Mouse (Mus musculus): ENCODE data around the gene Flywch2.
"Not testable (repeated sequence)": the region's sequence is repeated elsewhere in the genome, so short reads cannot be mapped to it uniquely, and the experiment has no call there.

Gene Flywch2

DNA sequence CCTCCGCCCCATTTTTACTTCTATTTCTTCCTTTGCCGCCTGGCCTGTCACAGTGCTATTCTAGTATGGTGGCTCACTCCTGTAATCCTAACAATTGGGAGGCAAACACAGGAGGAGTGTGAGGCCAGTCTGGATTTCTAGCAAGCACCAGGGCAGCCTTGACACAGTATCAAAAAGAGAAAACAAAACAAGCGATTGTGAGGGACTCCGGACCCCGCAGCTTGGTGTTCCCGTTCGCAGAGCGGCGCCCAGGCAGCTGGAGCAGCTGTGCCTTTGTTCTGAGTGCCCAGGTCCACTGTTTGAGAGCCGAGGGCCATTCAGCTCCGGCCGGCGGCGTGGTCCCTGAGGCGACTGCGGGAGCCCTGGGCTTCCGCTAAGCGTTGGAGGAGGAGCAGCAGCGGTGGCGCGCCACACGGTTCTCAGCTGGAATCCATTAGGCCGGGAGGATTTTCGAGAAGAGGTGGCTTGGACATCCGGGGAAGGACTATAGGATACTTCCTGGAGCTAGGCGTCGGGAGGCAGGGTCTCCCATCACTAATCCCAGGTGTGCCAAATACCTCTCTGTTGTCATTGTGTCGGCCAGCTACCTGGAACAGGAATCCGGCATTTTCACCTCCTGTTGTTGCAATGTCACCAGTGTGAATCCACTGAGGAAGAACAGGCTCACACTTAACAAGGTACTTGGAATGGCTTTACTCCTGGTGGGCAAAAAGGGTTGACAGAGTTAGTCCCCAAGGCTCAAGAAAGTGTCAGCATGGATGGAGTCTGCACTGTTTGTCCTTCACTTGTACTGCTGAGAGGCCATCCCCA, 4.6 kb upstream of the Flywch2 start, which contains the start of gene Srrm2:
TSS of gene Srrm2 (plus strand) at position 264 of the 810 bp plus-strand sequence.
- DNase-seq (ENCODE audit: low read depth): peak; percentile 65

DNA sequence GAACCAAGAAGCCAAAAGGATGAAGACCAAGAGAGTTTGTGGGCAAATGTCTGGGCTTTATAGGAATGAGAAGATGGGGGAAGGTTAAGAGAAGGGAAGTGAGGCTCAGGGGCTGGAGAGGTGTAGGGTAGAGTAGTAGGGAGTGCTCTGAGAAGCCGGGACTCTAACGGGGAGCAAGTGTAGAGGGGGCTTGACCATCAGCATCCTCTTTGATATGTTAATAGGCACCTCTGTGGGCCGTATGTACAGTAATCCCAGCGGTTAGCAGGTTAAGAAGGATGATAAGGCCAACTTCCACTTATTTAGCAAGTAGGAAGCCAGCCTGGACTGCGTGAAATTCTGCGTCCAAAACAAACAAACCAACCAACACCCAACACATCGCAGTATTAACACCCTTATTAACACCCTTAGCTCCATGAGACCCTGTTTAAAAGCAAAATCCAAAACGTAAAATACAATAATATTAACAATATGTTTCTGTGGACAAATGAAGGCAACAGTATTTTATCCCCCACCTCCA, 3.9 kb upstream of the Flywch2 start:
- DNase-seq (ENCODE audit: low read depth): peak; percentile 22

DNA sequence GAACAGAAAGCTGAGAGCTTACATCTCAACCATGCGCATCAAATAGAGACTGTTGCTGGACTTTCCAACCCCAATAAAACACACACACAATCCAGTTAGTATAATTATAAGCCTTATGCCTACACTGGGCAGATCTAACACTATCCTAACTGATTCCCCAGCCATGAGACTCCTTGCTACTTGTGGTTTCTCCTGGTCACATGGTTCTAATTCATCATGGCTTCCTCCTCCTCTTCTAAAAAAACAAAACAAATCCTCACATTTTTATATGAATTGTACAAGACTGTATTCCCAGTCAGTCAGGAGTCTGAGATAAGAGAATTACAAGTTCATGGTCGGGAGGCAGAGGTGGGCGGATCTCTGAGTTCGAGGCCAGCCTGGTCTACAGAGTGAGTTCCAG, 3.1 kb upstream of the Flywch2 start:
- DNase-seq (ENCODE audit: low read depth): no peak

DNA sequence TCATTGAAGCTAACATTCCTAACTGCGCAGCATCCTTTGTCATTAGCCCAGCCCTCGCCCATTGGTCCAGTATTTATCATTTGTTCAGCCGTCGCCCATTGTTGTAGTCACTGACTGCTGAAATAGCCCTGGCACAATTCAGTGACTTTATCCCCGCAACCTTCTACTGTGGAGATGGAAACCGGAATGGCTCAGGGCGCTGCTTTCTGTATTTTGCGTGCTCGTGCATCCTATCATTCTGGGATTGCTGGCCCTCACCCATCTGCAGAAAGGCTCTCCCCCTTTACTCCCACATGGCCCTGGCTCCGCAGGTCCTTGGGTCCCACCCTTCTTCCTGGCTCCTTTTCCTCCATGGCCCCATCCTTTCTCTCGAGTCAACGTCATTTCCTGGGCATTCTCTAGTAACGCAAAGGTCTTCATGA, 640 bp upstream of the Flywch2 start:
- no peak for DNase-seq (ENCODE audit: low read depth)

DNA sequence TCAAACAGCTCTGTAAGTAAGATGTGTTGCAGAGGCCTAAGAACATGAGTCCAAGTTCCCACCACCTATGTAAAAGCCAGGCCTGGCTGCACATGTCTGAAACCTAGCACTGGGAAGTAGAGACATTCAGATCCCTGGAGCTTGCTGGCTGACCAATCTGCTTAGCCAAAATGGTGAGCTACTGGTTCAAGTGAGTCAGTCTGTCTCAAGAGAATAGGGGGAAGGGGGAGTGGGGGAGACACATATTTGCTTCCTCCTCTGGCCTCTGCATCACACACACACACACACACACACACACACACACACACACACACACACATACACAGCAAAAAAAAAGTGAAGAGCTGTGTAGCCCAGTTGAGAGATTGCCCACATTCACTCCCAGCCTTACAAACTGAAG, 2.5 kb downstream of the Flywch2 start:
- DNase-seq (ENCODE audit: low read depth): no peak

DNA sequence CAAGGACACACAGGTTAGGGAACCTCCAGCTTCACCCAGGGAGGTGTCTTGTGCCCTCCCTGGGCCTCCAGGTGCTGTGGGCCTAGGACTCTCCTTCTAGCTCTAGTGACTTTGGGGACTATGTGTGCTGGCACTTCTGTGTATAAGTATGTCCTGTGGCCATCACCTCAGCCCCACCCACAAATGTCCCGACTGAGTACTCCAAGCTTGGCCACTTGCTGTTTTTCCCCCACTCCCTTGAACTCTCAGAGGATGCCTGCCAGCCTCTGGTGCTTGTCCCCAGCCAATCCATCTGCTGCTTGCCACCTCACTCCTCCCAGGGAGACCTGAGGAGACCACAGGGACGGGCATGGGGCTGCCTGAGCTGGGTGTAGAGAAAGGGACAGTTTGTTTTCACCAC, 7.4 kb downstream of the Flywch2 start:
- DNase-seq (ENCODE audit: low read depth): no peak

DNA sequence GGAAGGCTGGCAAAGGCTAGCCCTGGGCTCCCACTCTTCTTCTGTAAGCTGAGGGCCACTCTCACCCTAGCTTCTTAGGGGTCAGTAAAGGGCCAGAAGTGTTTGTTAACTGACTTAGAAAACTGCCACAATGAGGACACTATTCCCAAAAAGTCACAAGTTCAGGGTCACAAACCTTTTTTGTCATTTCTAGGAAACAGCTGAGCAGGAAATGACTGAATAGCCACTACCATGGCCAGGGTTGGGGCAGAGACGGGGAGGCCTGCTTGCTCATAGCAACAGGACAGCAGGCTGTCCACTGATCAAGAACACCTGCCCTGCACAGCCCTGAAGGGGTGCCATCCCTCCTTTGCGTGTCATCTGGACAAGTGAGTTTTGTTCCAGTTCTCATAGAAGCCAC, 8.7 kb downstream of the Flywch2 start:
- no peak for DNase-seq (ENCODE audit: low read depth)

DNA sequence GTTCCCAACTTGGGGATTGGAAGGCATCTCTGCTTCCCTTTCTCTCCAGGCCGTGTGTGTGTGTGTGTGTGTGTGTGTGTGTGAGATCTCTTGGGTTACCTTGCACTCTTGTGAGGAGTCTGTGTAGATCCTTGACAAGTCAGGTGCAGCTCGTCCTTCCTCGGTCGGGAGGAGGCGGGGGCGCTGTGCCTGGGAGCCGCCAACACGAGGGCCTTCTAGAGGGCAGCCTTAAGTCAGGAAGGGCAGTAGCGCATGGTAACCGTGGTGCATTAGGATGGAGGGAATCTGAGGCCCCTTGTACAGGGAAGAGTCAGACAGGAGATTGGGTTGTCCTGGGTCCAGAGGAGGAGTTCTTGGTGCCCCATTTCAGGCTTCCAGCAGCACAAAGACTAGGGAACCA, 9.7 kb downstream of the Flywch2 start:
- DNase-seq (ENCODE audit: low read depth): no peak

DNA sequence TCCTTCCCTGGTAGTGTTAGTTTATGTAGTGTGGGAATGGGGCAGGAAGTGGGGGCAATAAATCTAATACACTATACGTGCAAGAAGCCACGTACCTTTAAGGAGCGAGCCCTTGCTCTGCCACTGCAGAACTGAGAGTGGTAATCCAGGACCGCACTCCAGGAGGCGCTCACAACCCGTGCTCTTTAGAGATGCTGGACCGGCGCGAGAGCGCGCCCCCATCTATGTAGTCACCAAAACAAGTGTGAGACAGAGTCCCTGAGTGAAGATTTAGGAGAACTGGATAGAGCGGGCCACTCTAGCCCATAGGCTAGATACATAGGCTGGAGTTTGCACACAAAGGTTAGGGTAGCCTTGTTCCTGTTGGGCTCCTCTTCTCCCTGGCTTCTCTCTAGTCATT, 11.8 kb downstream of the Flywch2 start:
- DNase-seq (ENCODE audit: low read depth): peak; percentile 91

DNA sequence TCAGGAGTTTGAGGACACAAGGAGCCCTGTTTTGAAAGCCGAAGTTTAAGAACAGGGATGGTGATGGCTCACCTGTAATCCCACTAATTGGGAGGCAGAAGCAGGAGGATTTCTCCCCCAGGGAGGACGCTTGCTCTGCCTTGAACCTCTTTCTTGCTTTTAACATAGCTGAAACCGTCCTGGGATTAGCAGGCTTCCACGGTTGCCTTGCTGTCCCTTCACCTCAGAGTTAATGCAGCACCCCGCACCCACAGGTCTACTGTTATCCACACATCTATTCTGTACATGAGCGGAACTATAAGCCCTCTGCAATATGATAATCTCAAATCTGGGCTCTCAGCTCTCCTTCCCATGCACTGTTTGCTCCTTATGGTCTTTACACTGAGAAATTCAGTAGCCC, 12.2 kb downstream of the Flywch2 start:
- no peak for DNase-seq (ENCODE audit: low read depth)

DNA sequence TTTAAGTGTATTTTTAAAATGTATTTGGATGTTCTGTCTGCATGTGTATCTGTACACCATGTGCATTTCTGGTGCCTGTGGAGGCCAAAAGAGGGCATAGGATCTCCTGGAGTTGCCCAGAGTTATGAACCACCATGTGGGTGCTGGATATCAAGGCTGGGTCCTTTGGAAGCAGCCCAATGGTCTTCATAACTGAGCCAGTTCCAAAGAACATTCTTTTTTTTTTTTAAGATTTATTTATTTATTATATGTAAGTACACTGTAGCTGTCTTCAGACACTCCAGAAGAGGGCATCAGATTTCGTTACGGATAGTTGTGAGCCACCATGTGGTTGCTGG, 13.7 kb downstream of the Flywch2 start:
- DNase-seq (ENCODE audit: low read depth): not testable (repeated sequence)

DNA sequence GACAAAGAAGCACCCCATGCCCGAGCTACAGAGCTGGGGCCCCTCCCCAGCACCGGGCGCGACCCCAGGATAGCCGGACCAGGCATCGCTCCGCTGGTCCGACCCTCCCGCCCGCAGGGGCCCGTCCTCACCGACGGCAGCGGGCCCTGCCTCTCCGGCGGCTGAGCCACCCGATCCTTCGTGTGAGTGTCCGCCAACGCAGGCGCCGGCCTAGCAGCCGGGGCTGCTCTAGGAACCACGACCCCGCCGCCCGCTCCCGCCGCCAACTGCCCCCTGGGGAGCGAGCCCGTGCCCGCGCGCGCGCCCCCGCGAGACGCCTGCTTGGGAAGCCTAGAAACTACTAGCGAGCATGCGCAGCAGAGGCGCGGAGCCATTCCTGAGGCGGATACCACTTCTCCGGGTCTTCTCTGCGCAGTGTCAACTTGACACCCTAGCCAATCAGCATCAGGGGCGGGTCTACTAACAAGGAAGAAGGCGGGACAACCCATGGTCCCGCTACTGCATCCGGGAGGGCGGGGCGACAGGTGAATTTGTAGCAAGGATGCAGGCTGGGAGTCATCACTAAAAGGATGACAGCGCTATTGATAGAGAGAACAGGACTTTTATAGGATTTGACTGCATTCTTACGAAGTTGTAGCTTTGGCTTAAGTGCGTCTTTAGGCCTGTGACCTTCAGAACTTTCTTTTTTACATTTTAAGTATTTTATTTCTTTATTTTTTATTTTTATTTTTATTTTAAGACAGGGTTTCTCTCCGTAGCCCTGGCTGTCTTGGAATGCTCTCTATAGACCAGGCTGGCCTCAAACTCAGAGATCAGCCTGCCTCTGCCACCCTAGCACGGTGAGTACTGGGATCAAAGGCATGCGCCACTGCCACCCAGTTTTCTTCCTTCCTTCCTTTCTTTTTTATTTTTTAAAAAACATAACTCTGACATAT, 14.3 kb downstream of the Flywch2 start, which contains the start of gene Flywch1:
TSS of gene Flywch1 (minus strand) at position 319 of the 935 bp plus-strand sequence.
- DNase-seq (ENCODE audit: low read depth): peak; percentile 97

DNA sequence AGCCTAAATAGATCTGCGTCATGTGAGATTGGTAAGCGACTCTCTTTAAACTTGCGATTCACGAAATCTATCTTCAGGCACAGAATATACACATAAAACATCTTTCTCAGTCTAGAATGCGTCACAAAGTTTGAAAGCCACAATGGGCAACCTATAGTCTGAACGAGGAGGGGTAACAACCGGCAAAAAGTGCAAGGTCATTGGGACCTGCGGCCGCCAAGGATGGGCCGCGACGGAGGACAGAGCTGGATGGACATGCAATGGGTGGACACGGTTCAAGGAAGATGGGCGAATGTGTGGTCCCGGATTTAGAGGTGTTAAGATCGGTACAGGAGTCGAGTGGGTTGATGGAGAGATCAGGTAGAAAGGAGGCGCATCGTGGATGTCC, 15.0 kb downstream of the Flywch2 start:
- no peak for DNase-seq (ENCODE audit: low read depth)

DNA sequence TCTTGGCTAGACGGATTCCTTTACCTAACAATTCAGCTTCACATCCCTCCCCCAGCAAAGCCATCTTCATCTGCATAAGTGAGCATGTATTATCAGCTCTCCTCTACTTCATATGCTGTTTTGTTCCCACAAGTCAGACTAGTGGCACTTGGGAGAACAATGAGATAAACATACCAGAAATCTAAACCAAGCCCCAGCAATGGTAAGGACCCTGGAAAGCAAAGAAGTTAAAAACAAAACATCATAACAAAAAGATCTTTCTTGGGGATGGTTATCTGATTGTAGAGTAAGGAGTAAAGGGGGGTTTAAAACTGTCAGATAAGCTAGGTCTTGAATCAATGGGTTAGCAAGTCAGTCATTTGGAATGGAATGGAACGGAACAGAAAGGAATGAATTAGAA, 15.4 kb downstream of the Flywch2 start:
- no peak for DNase-seq (ENCODE audit: low read depth)

DNA sequence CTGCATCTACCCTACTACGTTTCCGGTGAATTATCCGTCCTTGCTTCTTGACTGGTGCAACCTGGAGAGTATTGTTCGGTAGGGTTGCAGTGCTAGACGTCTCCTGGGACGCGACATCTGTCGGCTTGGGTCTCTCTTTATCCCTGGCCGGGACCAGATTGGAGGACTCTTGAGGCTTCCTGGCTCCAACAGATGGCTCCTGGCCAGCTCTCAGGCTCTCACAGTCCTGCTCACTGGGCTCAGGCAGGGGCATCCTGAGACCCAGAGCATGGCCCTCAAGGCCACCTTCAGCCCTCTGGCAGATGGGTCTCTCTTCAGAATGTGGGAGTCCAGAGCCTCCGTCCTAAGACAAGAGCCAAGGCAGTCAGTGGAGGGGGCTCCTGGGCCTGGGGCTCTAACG, 22.9 kb downstream of the Flywch2 start:
- no peak for DNase-seq (ENCODE audit: low read depth)

DNA sequence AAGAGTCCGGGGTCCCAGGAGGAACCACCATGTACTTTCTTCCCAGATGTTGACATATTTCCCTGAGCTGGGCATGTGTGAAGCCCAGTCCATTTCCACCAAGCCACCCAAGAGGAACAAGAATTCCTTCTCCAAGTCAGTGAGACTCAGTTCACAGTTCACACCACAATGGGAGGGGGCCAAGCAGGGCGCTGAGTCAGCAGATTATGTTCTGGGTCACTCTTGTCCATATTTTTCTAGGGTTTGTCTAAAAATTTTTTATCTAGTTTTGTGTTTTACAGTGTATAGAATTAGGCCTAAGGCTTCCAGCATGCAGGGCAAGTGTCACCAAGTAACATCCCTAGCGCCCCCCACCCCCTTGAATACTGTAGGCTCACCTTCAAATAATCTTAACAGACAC, 24.7 kb downstream of the Flywch2 start:
- no peak for DNase-seq (ENCODE audit: low read depth)

DNA sequence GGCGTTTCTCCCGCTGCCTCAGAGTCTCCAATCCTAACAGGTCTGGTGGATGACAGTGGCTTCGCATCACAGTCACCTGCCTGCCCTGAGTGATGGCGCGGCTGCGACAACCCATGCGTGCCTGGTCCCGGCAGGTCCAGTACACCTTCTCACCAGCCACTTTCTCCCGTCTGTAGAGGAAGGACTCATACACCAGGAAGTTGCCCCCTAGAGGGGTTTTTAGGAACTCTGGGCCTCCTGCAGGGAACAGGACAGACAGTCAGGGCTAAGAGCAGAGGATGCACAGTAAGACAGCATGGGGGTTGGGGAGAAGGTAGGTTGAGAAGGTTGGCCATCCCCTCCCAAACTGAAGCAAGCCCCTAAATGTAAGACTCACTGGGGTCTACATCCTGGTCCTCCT, 25.6 kb downstream of the Flywch2 start:
- no peak for DNase-seq (ENCODE audit: low read depth)

DNA sequence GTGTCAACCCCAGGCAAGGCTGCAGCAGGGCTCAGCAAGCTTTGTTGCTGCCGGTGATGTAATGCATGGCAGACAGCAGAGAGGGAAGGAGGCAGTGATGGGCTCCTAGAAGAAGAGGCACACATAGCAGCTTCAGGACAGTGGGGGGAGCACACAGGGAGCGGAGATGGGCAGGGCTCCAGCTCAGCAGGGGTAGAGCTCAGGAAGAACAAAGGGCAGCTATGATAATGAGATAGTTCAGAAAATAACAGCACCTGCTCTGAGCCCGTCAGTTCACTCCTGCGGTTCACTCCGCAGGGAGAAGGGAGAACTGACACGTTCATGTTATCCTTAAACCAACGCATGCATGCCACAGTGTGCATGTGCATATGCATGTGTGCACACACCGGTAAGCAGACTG, 27.1 kb downstream of the Flywch2 start:
- no peak for DNase-seq (ENCODE audit: low read depth)

DNA sequence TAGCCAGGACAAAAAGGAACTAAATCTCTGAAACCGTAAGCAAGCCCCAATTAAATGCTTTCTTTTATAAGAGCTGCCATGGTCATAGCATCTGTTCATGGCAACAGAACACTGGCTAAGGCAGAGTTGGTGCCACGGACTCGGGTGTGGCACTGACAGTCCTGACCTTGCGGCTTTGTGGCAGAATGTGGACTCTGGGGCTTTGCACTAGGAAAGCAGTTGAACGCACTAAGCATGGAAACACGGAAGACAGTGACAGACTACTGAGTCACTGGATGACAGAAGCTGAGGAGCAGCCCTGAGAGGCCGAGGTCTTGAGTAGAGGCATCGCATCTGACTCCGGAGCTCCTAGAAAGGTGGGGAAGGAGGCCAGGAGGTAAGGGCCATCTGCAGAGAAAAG, 28.3 kb downstream of the Flywch2 start:
- no peak for DNase-seq (ENCODE audit: low read depth)

DNA sequence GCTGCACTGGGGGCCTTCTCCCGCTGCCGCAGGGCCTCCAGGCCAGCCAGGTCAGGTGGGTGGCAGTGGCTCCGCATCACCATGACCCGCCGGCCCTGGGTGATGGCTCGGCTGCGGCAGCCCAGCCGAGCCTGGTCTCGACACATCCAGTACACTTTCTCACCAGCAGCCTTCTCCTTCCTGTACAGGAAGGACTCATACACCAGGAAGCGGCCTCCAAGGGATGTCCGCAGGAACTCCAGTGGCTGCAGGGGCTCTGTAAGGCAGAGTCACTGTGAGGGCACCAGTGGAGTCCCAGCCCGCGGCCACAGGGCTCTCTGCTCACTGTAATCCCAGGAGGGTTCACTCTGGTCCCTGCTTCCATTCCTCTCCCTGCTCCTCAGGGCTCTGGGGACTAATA, 30.2 kb downstream of the Flywch2 start:
- no peak for DNase-seq (ENCODE audit: low read depth)

DNA sequence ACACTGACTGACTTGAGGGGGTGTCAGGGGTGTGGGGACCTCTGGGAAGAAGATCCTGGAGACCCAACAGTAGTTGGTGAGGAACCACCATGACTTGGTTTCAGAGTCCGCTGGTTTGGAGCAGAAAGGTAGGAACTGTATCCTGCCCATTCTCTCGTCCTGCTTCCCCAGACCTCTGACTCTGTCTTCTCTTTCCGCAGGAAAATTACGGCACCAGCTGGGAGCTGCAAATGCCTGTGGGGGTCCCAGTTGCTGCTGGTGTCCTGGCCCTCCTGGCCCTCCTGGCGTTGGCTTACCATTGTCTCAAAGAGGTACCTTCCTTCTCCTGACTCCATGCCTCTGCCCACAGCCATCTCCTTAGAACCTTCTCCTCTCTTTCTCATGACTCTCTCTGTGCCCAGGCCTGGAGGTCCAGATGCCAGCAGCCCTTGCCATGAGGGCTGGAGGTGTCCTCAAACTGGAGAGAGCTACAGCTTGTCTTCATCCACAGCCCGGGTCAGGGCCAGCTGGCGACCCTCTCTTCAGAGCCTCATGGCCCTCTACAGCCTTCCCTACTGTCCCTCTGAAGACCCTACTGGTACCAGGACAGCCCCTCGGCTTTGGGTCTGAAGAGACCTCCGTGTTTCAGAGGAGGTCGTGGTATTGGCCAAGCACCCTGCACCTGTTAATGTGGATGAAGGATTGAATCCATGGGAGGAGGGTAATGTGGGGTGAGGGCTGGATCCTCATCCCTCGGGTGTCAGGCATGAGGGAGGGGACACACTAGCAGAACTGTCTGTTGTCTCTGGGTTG, 36.3 kb downstream of the Flywch2 start:
- no peak for DNase-seq (ENCODE audit: low read depth)
